Comparison of ENCODE assay signal across 27 mouse cellular contexts in genomic region chr13:93312518-93312917, GRCm38 (mm10).
"Had no signal": no experiment of that assay in that cellular context is flagged by ENCODE, and none has a peak within 500 bp of the region (broad histone marks: within the 10 kb centered on the region; RNA-seq: fewer than 3 reads in every experiment).

No protein-coding gene starts in this region.

- H3K4me3 ChIP-seq: heart, embryonic 10.5 days; heart, embryonic 12.5 days; hindbrain, embryonic 13.5 days; hindbrain, embryonic 15.5 days; kidney, embryonic 15.5 days; limb, embryonic 13.5 days; limb, embryonic 15.5 days; liver, embryonic 13.5 days; liver, embryonic 15.5 days had no signal

- H3K4me2 ChIP-seq: heart, embryonic 12.5 days; hindbrain, embryonic 13.5 days; hindbrain, embryonic 15.5 days; kidney, embryonic 15.5 days; limb, embryonic 13.5 days; limb, embryonic 15.5 days; liver, embryonic 11.5 days; liver, embryonic 13.5 days; liver, embryonic 15.5 days had no signal

- H3K27ac ChIP-seq: heart, embryonic 10.5 days; hindbrain, embryonic 13.5 days; hindbrain, embryonic 15.5 days; hindbrain, postnatal 0 days; kidney, embryonic 15.5 days; kidney, postnatal 0 days; limb, embryonic 13.5 days; limb, embryonic 15.5 days; liver, embryonic 13.5 days; liver, embryonic 15.5 days had no signal

- H3K27me3 ChIP-seq: heart, embryonic 12.5 days; hindbrain, embryonic 13.5 days; hindbrain, embryonic 15.5 days; kidney, embryonic 15.5 days; limb, embryonic 13.5 days; limb, embryonic 15.5 days; liver, embryonic 13.5 days; liver, embryonic 15.5 days had no signal

- H3K36me3 ChIP-seq: heart, embryonic 12.5 days; hindbrain, embryonic 13.5 days; hindbrain, embryonic 15.5 days; kidney, embryonic 15.5 days; limb, embryonic 13.5 days; limb, embryonic 15.5 days; liver, embryonic 13.5 days; liver, embryonic 15.5 days had no signal

- ATAC-seq: forebrain, postnatal 0 days; hindbrain, postnatal 0 days; intestine, embryonic 16.5 days; liver, postnatal 0 days had no signal

- H3K9me3 ChIP-seq: heart, embryonic 10.5 days; heart, embryonic 12.5 days; hindbrain, embryonic 13.5 days; hindbrain, embryonic 15.5 days; kidney, embryonic 15.5 days; limb, embryonic 13.5 days; limb, embryonic 15.5 days; liver, embryonic 13.5 days; liver, embryonic 15.5 days had no signal

- DNase-seq: forebrain, postnatal 0 days; gastrocnemius, postnatal 10 days; gastrocnemius, postnatal 25 days; heart, adult 18-20 months; heart, postnatal 14 days; kidney, adult 11 months; kidney, adult 2 months; kidney, adult 9 months; kidney, postnatal 14 days; kidney, postnatal 36 days; layer of hippocampus, adult 9-11 months; layer of hippocampus, postnatal 36 days; left cerebral cortex, postnatal 4 days; liver, embryonic 13.5 days; liver, postnatal 0 days had no signal

- H3K9ac ChIP-seq: forebrain, postnatal 0 days; heart, embryonic 12.5 days; hindbrain, embryonic 13.5 days; hindbrain, embryonic 15.5 days; kidney, embryonic 15.5 days; limb, embryonic 13.5 days; limb, embryonic 15.5 days; liver, embryonic 13.5 days; liver, embryonic 15.5 days; liver, postnatal 0 days had no signal
